Mouse (Mus musculus) R1 (cell line): ENCODE results near the gene 1700024G13Rik.
A peak's percentile ranks its signal among the peaks of the same experiment; 100 is the strongest.
"Not testable (repeated sequence)": the region's sequence is repeated elsewhere in the genome, so short reads cannot be mapped to it uniquely, and the experiment has no call there.

ENCODE experiments used
- DNase-seq: peaks from one replicate; pipeline ENCODE4 v3.0.0-alpha.2; 2018; ENCODE audit warnings: low read depth, low spot score

Gene 1700024G13Rik

DNA sequence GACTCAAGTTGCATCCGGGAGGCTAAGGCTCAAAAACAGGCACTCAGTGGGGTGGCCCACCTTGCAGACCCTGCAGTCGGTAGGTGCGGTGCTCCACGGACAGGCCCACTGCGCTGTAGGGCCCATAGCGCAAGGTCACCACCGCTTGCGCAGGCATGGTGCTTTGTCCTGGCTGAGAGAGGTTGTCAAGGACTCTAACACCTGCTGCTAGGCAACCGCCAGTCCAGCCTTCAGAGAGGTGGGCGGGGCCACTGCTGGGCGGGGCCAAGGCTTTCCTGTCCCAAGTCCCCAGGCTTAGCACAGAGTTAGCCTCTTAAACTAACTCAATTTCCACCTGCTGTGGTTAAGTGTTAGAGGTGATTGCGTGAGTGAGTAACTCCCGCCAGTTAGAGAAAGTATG, at the start of gene 1700024G13Rik:
Gene 1700024G13Rik, minus strand, starts transcription at position 196 of the 400 bp plus-strand sequence.
- peak; percentile 95 for DNase-seq

DNA sequence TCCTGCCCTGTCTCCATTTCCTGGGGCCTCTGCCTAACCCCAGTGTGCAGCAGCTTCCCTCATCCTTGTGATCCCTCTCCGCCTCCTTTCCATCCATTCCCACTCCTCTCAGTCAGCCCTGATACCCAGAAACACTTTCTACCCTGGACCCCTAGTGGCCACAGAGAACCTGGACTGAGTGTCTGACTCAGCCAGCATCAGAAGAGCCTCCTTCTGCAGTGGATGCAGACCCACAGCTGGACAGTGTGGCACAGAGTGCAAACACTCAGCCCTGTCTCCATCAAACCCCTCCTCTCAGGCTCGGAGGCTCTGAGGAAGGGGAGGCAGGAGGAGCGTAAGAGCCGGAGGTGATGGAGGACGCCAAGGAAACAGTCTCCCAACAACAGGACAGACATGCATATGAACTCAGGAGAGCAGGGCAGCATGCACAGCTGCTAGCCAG, 49.2 kb upstream of the 1700024G13Rik start:
- peak; percentile 63 for DNase-seq

DNA sequence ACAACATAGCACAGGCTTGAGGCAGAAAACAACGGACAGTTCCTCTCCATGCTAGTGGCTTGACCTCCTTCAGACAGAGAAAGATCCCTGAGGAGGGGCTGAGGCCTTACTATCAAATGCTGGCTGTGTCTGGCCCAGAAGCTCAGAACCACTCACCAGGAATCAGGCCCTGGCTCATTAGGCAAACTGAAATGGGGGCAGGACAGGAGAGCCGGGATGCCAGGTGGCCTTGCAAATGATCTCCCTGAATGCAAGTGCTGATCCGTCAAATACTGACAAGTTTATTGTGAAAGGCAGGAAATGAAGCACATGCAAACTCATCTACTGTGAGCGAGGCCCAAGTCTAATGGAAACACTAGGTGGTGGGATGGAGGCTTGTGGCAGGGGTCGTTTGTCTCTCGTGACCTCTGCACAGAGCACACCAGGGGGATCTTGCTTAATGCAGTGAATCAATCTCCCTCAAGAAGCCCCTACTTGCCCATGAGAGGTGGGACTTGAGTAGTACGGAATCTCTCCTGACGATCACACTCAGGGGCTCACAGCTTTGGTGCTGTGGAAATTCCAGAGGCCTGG, 40.9 kb upstream of the 1700024G13Rik start:
- DNase-seq, result no peak

DNA sequence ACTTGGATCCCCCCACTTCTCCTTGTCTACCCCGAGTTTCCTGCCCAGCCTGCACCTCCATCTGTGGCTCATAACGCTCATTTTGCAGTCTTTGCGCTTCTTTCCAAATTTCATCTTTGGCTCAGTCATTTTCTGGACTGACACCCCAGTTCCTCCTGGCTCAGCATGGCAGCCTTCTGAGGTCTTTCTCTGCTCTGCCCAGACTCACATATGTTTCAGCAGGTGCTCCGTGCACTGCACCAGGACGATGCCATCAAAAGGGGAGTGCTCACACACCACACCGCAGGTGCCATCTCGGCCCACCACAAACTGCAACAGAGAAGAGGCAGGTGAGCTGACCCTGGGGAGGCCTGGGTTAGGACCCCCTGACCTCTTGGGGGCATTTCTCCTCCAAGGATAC, 35.8 kb upstream of the 1700024G13Rik start:
- DNase-seq, result no peak

DNA sequence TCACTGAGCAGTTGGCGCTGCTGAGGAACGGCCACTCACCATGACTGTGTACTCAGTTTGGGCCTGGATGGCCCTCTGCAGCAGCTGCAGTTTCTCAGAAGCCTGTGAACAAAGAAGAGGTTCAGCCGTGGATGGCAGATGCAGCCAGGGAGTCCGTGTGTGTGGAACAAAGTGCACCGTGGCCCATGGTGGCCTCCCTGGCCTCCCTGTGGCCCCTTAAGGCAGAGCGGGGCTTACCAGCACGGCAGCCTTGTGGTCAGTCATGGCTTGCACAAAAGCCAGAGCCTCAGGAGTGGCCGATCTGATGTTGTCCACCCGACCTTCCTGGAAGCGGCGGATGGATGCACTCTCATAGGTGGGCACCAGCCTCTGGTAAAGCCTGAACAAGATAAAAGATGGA, 30.6 kb upstream of the 1700024G13Rik start:
- no peak for DNase-seq

DNA sequence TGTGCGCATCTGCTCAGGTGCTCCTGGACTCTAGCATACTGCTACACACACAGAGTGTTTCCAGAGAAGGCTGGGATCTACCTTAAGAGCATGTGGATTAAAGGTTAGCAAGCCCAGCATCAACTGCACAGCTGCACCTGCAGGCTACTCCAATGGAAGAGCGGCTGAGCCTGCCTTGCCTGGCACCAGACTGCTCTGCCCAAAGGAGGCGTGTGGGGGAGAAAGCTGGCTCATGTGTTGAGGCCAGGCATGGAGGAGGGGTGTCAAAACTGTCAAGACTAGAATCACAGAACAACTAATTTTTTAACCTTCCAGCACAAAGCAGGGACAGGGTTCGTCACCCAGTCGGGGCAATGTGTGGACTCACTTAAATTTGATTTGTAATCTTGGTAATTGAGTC, 23.9 kb upstream of the 1700024G13Rik start:
- no peak for DNase-seq

DNA sequence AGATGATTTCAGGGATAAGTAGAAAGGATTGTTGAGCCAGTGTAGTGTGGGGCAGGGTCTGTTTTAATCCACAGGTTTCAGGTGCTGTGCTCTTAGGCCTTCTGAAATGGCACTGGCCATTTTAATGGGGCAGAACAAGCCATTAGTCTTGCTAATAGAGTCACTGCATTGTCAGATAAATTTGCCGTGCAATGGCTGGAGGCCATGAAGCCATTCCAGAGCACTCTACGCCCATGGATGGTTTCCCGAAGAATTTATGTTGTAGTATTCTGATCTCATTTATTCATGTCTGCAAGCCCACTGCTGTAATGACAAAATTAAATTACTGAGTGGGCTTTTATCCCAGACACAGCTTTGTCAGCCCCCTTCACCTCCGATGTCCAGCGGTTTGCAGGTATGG, 21.9 kb upstream of the 1700024G13Rik start:
- no peak for DNase-seq

DNA sequence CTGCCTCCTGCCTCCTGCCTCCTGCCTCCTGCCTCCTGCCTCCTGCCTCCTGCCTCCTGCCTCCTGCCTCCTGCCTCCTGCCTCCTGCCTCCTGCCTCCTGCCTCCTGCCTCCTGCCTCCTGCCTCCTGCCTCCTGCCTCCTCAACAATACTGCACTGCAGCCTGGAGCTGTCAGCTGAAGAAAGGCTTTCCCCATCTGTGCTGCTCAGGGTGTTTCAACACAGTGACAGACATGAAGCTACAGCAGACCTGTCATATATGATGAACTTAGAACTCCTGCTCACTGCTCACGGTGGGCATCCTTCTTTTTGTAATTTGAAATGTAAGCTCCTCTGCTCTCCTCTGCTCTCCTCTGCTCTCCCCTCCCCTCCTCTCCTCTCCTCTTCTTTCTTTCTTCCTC, 17.2 kb upstream of the 1700024G13Rik start:
- DNase-seq, result not testable (repeated sequence)

DNA sequence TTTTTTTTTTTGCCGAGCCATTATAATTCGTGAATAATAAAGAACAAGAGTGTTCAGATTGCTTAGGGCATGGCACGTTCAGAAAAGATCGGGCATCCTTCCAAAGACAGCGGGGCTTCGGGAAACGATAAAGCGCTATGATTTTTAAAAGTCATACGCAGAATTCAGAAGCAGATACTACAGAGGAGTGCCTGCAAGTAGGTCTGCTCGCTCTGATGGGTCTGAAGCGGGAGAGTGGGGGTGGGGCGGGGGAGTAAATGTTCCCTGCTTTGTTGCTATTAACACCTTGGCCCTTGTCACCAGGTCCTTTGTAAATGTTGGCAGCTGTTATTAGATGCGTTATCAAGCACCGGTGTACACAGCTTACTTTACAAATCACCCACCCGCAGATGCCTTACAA, 6.6 kb downstream of the 1700024G13Rik start:
- DNase-seq, result no peak

DNA sequence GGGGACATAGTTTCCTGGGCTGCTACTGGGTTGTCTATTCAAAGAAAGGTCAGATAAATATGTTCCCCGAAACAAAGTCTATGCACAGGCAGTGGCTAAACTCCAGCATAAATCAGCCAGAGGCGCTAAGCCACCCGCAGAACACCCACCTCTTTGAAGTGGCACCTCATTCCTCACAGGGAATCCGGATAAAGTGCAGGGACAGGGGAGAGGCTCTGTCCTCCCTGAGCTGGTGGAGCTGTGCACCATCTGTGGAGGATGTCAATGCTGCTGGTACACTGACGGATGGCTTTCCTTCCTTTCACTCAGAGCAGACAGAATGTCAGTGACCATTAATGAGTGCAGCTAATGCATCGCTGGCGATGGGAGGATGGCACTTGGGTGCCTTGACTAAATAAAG, 7.1 kb downstream of the 1700024G13Rik start:
- DNase-seq, result no peak

DNA sequence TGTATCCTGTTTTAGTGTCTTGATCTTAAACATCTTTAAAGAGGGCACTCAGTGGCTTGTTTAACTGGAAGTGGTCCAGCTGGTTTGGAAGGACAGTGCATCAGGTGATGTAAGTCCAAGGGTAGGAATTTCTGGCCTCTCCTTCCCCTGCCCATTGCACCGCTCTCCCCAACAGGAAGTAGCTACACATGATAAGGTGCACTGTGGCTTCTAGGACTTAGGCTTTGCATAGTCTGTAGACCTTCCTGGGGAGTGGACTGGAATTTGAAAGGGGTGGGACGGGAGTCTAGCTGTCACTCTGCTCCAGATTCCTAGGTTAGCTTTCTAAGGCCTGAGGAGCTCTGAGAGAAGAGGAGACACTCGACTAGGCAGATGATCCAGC, 8.1 kb downstream of the 1700024G13Rik start:
- DNase-seq, result peak; percentile 86

DNA sequence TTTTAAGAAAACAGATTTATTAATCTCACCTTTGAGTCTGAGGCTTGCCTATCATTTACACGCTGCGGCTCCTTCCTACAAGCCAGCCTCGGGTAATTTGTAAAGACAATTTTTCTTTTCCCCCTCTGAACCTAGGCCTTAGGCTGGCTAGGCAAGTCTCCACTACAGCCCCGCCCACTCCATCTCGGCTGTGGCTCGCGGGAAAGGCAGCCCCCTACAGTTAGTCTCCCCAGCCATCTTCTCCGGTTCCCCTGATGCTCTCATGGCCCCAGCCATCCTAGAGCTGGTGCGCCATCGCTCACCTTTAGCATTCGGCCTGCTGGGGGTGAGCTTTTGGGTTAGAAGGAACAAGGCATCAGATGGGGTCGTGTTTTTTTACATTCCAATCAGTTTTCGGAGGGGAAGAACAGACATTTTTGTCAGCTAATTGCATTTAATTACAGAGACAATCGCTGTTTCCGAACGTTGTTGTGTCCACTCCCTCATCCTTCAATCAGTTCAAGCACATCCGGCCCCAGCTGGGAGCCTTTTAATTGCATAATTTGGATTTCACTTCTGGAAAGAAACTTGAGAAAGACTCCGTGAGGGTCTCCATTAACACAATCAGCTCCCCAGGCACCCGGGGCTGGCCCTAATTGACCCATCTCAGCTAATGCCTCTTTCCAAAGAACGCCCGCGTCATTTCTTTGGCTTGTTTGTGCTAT, 8.6 kb downstream of the 1700024G13Rik start:
- DNase-seq, result peak; percentile 88

DNA sequence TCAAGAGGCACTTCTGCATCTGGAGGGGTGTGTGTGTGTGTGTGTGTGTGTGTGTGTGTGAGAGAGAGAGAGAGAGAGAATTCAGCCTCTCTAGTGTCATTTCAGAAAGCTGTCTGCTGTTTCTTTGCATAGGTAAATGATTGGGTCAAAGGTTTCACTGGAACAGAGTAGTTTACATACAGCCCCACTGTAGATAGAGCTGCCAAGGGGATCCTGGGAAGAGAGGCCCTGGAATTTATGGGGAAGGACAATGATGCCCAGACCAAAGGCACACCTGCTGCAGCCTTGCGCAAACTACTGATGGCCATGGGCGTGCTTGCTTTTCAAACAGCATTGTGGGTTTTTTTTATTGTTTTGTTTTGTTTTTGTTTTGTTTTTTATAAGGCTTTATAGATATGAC, 15.7 kb downstream of the 1700024G13Rik start:
- no peak for DNase-seq

DNA sequence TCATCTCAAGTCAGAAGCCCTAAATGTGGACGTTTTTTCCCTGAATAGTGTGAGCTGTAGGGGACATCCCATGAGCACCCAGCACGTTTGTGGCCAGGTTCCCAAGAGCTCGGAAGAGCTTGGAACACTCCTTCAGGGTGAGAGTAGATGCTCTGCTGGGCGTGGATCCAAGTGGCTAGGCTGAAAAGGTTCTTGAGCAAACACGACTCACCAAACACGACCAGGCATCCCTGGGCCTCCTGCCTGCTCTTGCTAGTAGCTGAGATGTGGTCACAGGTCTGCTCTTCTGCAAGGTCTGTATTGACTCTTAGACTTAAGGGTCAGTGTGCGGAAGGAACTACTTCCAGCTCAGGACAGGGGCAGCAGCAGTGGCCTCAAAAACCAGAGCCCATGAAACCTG, 18.4 kb downstream of the 1700024G13Rik start:
- no peak for DNase-seq

DNA sequence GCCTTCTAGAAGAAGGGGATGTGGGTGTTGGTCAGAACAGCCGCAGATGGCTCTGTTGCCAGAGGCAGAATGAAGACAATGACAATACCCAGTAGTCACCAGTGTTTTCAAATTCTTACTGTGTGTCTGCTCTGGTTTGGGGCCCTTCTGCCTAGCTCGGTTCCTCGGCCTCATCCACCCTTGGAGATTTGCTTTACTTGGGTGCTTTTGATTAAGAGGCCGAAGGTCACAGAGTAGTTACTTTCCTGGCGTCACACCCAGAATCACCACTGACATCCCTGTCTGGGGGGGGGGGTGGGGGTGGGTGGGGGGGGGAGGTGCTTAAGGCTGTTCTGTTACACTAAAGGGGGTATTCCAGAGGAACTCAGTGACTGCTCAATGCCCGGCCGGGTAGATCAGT, 23.8 kb downstream of the 1700024G13Rik start:
- no peak for DNase-seq

DNA sequence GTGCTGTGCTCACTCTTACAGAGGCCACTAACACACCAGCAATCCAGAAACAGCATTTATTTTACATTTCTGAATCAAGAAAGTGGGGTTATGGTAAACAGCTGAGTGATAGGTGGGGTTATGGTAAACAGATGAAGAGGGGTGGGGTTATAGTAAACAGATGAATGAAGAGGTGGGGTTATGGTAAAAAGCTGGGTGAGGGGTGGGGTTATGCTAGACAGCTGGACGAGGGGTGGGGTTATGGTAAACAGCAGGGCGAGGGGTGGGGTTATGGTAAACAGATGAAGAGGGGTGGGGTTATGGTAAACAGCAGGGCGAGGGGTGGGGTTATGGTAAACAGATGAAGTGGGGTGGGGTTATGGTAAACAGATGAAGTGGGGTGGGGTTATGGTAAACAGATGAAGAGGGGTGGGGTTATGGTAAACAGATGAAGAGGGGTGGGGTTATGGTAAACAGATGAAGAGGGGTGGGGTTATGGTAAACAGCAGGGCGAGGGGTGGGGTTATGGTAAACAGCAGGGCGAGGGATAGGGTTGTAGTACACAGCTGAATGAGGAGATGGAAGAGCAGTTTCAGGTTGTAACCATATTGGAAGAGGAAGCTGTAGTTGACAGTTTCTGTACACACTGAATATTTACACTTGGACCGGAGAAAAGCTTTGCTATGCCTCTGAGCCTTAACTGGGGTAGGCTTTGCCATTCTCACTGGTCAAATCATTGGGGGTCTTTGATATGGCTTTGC, 36.8 kb downstream of the 1700024G13Rik start:
- DNase-seq, result peak; percentile 81

DNA sequence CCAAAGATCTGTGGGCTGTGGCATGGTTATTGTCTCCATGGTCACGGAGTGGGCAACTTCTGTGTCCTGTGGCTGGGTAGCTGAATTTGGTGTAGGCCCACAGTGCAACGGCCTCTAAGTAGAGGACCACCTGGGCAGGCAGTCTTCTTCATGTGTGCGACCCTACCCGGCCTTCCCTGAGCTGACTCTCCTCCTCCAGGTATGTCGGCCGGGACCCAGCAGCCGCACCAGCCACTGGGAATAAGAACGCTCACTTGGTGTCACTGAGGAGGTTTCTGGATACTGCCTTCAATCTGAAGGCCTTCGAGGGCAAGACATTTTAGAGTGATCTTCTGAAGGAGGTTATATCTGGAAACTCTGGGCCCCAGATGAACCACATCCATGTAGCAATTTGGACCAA, 40.9 kb downstream of the 1700024G13Rik start:
- DNase-seq, result no peak

DNA sequence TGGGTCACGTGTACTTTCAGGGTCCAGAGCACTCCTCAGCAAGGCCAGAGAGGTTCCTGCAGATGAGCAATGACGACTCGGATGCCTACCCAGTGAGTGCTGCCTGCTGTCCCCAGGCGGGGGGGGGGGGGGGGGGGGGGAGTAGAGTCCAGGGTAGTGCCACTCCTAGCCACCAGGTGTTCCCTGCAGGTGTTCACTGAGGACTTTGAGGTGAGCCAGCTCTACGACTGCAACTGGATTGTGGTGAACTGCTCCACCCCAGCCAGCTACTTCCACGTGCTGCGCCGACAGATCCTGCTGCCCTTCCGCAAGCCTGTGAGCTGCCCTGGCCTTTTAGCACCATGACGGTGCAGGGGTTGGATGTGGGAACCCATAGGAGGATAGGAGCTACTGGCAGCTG, 43.5 kb downstream of the 1700024G13Rik start:
- no peak for DNase-seq

DNA sequence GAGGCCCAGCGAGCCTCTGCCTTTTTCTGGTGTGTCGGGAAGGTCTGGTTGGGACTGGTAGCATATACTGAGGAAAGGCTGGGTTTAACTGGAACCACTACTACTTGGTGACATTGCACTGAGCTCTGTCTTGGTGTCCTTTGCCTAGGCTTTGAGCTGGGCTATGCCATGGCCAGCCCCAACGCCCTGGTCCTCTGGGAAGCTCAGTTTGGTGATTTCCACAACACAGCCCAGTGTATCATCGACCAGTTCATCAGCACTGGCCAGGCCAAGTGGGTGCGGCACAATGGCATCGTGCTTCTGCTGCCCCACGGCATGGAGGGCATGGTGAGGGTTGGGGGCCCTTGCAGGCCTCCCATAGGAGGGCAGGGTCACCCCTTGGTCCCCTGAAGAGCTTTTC, 44.0 kb downstream of the 1700024G13Rik start:
- DNase-seq, result no peak

DNA sequence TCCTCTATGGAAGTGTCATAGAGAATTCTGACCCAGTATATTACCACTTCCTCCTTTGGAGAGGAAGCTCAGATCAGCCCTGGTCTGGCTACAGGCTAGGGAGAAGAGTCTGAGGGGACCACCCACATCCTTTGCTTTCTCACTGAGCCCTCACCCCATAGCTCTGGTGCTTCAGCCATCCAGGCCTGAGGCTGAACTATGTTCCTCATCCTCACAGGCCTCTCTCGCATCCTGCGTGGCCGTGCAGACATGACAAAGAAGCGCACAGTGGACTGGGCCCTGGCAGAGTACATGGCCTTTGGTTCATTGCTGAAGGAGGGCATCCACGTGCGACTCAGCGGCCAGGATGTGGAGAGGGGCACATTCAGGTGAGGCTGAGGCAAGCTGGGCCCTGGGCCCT, 46.4 kb downstream of the 1700024G13Rik start:
- DNase-seq, result no peak

DNA sequence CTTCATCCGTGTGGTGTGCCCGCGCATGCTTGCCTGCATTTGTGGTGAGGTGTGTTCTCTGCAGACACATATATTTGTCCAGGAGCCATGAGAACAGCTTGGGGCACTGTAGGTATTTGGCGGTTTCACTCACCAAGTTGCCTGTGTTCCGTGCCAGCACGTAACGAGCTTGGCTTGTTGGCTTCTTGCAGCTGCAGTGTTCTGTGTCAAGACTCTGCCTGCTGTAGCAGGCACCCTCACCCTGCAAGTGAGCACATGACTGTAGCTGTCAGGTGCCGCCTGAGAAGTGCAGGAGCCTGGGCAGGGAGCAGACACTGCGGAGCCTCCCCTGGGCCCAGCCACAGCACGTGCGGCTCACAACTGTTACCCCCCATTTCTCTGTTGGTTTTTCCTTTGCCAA, 51.6 kb downstream of the 1700024G13Rik start:
- DNase-seq, result no peak

DNA sequence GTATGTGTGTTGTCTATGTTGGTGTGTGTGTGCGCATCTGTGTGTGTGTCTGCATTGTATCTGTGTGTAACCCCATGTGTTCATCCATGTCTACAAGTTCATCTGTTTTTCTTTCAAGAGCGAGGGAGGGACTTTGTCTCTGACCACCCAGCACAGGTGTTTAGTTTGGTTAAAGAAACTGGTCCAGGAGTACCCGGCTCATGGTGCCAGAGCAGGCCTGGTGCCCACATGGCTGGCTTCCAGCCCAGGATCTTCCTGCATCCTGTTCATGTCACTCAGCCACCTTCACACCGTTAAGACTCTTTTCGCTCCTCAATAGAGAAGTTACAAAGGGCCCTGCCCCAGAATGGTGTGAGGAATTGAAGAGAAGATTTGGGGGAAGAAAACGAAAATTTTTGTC, 52.2 kb downstream of the 1700024G13Rik start:
- DNase-seq, result no peak
